Mouse (Mus musculus): ENCODE measurements around the gene Epdr1.
A peak's percentile ranks its signal among the peaks of the same experiment; 100 is the strongest.

Epdr1 gene

GRCm38 (mm10) chr13:19619216-19619927, at the start of gene Epdr1:
Epdr1 (minus strand) TSS chr13:19619927.
- peak; percentile 57 for DNase-seq (ENCODE audit: low read depth, low spot score)

- no peak for DNase-seq (ENCODE audit: low read depth, low spot score)
Observed at GRCm38 (mm10) chr13:19668355-19669140, 48.8 kb upstream of the Epdr1 start.

GRCm38 (mm10) chr13:19652405-19652804, 32.7 kb upstream of the Epdr1 start:
- DNase-seq (ENCODE audit: low read depth, low spot score): no peak

GRCm38 (mm10) chr13:19649824-19650223, 30.1 kb upstream of the Epdr1 start:
- DNase-seq (ENCODE audit: low read depth, low spot score): no peak

- DNase-seq (ENCODE audit: low read depth, low spot score): no peak
Observed at GRCm38 (mm10) chr13:19644225-19644624, 24.5 kb upstream of the Epdr1 start.

GRCm38 (mm10) chr13:19643519-19643918, 23.8 kb upstream of the Epdr1 start:
- no peak for DNase-seq (ENCODE audit: low read depth, low spot score)

- no peak for DNase-seq (ENCODE audit: low read depth, low spot score)
Observed at GRCm38 (mm10) chr13:19640203-19640851, 20.6 kb upstream of the Epdr1 start.

GRCm38 (mm10) chr13:19636131-19636530, 16.4 kb upstream of the Epdr1 start:
- no peak for DNase-seq (ENCODE audit: low read depth, low spot score)

- no peak for DNase-seq (ENCODE audit: low read depth, low spot score)
Observed at GRCm38 (mm10) chr13:19630768-19631709, 11.3 kb upstream of the Epdr1 start.

- no peak for DNase-seq (ENCODE audit: low read depth, low spot score)
Observed at GRCm38 (mm10) chr13:19626473-19626872, 6.7 kb upstream of the Epdr1 start.

GRCm38 (mm10) chr13:19624632-19625320, 5.0 kb upstream of the Epdr1 start:
- DNase-seq (ENCODE audit: low read depth, low spot score): no peak

GRCm38 (mm10) chr13:19623228-19623905, 3.6 kb upstream of the Epdr1 start:
- DNase-seq (ENCODE audit: low read depth, low spot score): no peak

- DNase-seq (ENCODE audit: low read depth, low spot score): no peak
Observed at GRCm38 (mm10) chr13:19622573-19623227, 3.0 kb upstream of the Epdr1 start, which contains the start of gene Sfrp4. Sfrp4 (plus strand) TSS chr13:19623104.

GRCm38 (mm10) chr13:19618841-19619215, 899 bp downstream of the Epdr1 start:
- DNase-seq (ENCODE audit: low read depth, low spot score): no peak

- no peak for DNase-seq (ENCODE audit: low read depth, low spot score)
Observed at GRCm38 (mm10) chr13:19618081-19618480, 1.6 kb downstream of the Epdr1 start.

- no peak for DNase-seq (ENCODE audit: low read depth, low spot score)
Observed at GRCm38 (mm10) chr13:19614311-19614710, 5.4 kb downstream of the Epdr1 start.

- no peak for DNase-seq (ENCODE audit: low read depth, low spot score)
Observed at GRCm38 (mm10) chr13:19613426-19613825, 6.3 kb downstream of the Epdr1 start.

- no peak for DNase-seq (ENCODE audit: low read depth, low spot score)
Observed at GRCm38 (mm10) chr13:19612963-19613362, 6.8 kb downstream of the Epdr1 start.

GRCm38 (mm10) chr13:19612348-19612747, 7.4 kb downstream of the Epdr1 start:
- no peak for DNase-seq (ENCODE audit: low read depth, low spot score)

- DNase-seq (ENCODE audit: low read depth, low spot score): no peak
Observed at GRCm38 (mm10) chr13:19608120-19608519, 11.6 kb downstream of the Epdr1 start.
